Mouse (Mus musculus) midbrain, embryonic 11.5 days (tissue): ENCODE measurements around the gene Ehbp1. TPM values are rescaled to one million over a fixed set of nuclear protein-coding genes. Genes with fewer than 3 reads are reported as not detected.

Source experiments
- ATAC-seq: fragments of 200-750 bp; cut with Nextera tagmentation; 2 replicates; pipeline ENCODE4 v1.8.0; 2017; ENCODE audit warnings: moderate TSS enrichment, moderate library complexity; ENCODE audit not compliant: low FRiP score
- DNase-seq: peaks from one replicate; pipeline ENCODE4 v3.0.0; 2015; ENCODE audit warnings: low spot score; ENCODE audit errors: missing footprints
- H3K27ac ChIP-seq: fragments of 300-500 bp; sonication (generic); 2 replicates; pipeline ENCODE4 v1.5.1; 2014; ENCODE audit warnings: low read depth, low read length
- H3K27me3 ChIP-seq: fragments of 300-500 bp; sonication (generic); 2 replicates; pipeline ENCODE4 v1.6.1; 2014; ENCODE audit warnings: mild to moderate bottlenecking, low read length, moderate library complexity, mixed read lengths; ENCODE audit not compliant: control insufficient read depth, insufficient read depth
- H3K36me3 ChIP-seq: fragments of 300-500 bp; sonication (generic); 2 replicates; pipeline ENCODE4 v1.6.1; 2014; ENCODE audit warnings: mild to moderate bottlenecking, low read length, moderate library complexity, mixed read lengths; ENCODE audit not compliant: control insufficient read depth, insufficient read depth
- H3K4me1 ChIP-seq: fragments of 300-500 bp; sonication (generic); 2 replicates; pipeline ENCODE4 v1.6.1; 2014; ENCODE audit warnings: low read length; ENCODE audit not compliant: control insufficient read depth, insufficient read depth
- H3K4me2 ChIP-seq: fragments of 300-500 bp; sonication (generic); 2 replicates; pipeline ENCODE4 v1.6.1; 2014; ENCODE audit warnings: mild to moderate bottlenecking, moderate library complexity
- H3K4me3 ChIP-seq: fragments of 300-500 bp; sonication (generic); 2 replicates; pipeline ENCODE4 v1.5.1; 2014; ENCODE audit warnings: low read depth, low read length
- H3K9ac ChIP-seq: fragments of 300-500 bp; sonication (generic); 2 replicates; pipeline ENCODE4 v1.6.1; 2014; ENCODE audit warnings: low read length
- H3K9me3 ChIP-seq: fragments of 300-500 bp; sonication (generic); 2 replicates; pipeline ENCODE4 v1.6.1; 2016; ENCODE audit warnings: low read length; ENCODE audit not compliant: control insufficient read depth
- WGBS: fragments of 180-500 bp; shearing (Covaris S2); extraction: QIAGEN DNeasy Blood & Tissue Kit; methylation state at CpG from one replicate; pipeline ENCODE4 v1.1.7; 2014; 5-methylcytosine and 5-hydroxymethylcytosine counted together
- polyA plus RNA-seq: library from polyadenylated mRNA; unstranded; fragments of >200 nt; fragmentation: Nextera tagmentation; extraction: Ambion mirVana; gene quantifications from 2 replicates; pipeline ENCODE4 v1.2.1, GENCODE M21; 2014

Gene Ehbp1
- polyA plus RNA-seq, result 16.7 and 17.1 TPM in 2 replicates

DNA sequence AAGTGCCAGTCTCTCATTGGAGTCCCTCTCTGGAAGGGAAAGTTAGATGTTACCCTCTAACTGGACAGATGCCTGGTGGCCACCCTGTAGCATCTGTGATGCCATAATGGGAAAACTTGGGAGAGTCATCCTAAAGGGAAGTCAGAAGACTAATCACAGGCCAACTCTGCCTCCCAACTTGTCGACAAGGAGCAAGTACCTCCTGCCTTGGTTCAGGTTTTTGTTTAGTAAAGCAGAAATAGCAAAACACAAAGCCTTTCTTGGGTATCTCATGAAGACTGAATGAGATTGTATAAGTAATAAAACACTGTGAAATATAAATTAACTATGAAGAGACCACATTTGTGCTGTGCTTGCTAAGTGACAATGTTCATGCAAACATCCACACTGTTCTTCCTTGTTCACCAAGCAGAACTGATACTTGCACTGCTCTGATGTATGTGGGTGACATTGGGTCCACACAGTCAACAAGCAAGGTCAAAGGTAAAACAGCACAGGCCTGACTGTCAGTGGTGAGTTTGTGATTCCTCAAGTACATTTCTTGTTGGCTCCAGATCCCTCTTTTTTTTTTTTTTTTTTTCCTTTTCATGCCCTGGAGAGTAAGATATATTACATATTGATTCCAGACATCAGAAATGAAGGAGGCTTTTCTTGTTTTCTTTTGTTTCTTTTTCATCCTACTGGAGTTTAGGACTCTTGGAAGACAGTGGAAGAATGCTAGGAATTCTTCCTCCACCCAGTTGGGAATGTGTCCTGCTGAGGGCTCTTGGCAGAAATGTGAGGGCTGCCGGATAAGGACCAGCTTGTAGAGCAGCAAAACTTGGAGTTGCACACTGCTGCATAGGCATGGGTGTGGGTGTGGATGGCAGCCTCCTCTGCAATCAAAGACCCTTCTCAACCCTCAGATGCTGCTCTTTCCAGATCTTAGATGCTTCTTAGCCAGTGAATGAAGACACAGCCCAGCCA lies at the start of gene Ehbp1:
Gene Ehbp1, minus strand, starts transcription at position 51 of the 966 bp plus-strand sequence.
- Histone ChIP-seq H3K4me3 (no peak within 1 kb of the TSS), H3K9me3 (no peaks in the 10 kb centered on the region), H3K27me3 (no peaks in the 10 kb centered on the region), H3K36me3 (no peaks in the 10 kb centered on the region), H3K27ac (no peak within 1 kb of the TSS), H3K9ac (no peak within 1 kb of the TSS), H3K4me1 (peaks cover 8% of the 10 kb centered on the region; the same call in 1 of the 2 replicates), H3K4me2 (no peak within 1 kb of the TSS)
- DNase-seq (no peak), ATAC-seq (no peak)
- 67% methylated on average over 2 of the region's 2 CpGs for WGBS

DNA sequence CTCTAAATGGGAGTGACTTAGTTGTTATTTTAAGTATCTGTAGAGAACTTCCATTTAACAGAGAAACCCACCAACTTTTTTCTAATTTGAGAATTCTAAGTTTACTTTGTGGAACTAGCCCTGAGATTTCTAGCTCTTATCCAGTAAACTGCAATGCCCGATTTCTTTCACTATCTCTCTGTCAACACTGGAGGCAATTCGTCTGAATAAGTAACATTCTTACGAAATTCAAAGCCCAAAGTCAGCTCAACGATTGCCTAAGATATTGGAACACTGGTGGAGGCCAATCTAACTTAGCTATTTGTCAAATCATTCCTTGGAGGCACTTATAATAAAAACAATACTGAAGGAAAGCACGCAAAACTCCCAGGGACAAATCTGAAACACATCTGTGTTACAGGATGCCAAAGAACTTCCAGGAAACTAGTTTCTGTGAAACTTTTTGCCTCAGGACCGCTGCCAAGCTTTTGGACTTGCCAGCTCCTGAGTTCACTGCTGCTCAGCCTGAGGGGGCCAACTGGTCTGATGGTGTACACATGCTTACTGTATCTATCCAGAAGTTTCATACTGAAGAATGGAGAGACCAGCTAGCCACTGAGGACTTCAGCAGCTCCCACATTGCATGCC lies 45.5 kb upstream of the Ehbp1 start:
- 89% methylated on average over 6 of the region's 6 CpGs for WGBS
- no peak overlapping the region for H3K4me2 ChIP-seq

DNA sequence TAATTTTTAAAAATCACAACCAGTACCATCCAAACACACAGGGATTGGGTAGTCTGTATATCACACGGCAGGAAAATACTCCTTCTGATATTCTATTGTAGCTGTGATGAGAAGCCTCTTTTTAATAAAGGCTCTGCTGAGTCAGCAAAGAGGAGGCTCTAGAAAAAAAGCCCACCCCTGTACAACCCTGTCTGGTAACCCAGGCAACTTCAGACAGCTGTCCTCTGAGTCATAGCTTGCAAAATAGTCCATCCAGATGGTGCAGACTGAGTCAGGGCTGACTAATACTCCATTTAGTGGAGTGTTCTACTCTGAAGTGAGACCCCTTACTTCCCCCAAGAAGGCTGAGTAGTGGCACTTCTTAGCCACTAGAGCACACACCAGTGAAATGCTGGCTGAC lies 41.4 kb upstream of the Ehbp1 start:
- no peak for ATAC-seq
- WGBS, result 72% methylated on average over 1 of the region's 1 CpGs

More for the DNA sequence above, 45.5 kb upstream of the Ehbp1 start:
- DNase-seq (no peak), ATAC-seq (no peak)
- no peak overlapping the region for H3K4me3 ChIP-seq
- no peaks in the 10 kb centered on the region for H3K4me1 ChIP-seq
- no peaks in the 10 kb centered on the region for H3K9me3 ChIP-seq
- H3K27ac ChIP-seq, result no peak overlapping the region
- no peaks in the 10 kb centered on the region for H3K36me3 ChIP-seq
- no peak overlapping the region for H3K9ac ChIP-seq
- H3K27me3 ChIP-seq, result no peaks in the 10 kb centered on the region

DNA sequence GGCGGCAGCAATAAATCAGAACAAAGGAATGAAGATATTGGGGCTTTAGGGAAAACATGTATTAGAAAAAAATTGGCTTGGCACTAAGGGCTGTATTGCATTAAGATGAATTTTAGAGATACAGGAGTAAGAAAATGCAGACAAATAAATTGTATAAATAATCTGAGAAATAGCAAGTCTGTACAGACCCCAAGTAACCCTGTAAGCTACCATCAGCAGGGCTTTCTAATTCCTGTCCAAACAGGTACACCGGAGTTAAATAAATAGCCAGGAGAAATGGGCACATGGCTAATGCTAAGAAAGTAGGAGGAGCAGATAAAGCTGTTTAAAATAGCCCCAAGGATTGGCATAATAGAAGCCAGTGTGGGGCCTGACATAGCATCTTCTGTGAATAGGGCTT lies 32.7 kb upstream of the Ehbp1 start:
- WGBS, result 79% methylated on average over 2 of the region's 2 CpGs
- no peak for ATAC-seq
- Histone ChIP-seq H3K9me3 (no peaks in the 10 kb centered on the region), H3K4me1 (no peaks in the 10 kb centered on the region), H3K4me3 (no peak overlapping the region), H3K36me3 (no peaks in the 10 kb centered on the region), H3K27ac (no peak overlapping the region), H3K4me2 (no peak overlapping the region), H3K9ac (no peak overlapping the region), H3K27me3 (no peaks in the 10 kb centered on the region)
- no peak for DNase-seq

More for the DNA sequence above, 41.4 kb upstream of the Ehbp1 start:
- Histone ChIP-seq H3K9me3 (no peaks in the 10 kb centered on the region), H3K4me1 (no peaks in the 10 kb centered on the region), H3K27me3 (no peaks in the 10 kb centered on the region), H3K9ac (no peak overlapping the region), H3K27ac (no peak overlapping the region), H3K4me3 (no peak overlapping the region), H3K36me3 (no peaks in the 10 kb centered on the region), H3K4me2 (no peak overlapping the region)
- DNase-seq, result no peak

DNA sequence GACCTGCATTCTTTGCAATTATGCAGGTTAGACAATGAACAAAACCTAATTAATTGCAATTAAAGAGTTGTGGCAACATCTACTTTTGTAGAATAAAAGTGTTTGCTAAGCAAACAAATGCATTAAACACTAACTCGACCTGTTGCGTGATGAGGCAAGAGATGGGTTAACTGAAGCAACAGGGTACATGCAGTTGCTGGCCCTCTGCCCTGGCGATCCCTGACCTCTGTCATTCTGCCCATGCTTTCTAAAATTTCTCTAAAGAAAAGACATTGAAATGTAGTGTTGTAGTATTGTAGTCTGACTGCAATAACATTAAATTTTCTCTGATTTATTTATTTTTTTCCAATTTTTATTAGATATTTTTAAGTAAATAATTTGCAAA lies 31.2 kb upstream of the Ehbp1 start:
- no peak overlapping the region for H3K4me3 ChIP-seq
- H3K36me3 ChIP-seq, result no peaks in the 10 kb centered on the region
- H3K9me3 ChIP-seq, result no peaks in the 10 kb centered on the region
- DNase-seq, result no peak
- no peaks in the 10 kb centered on the region for H3K27me3 ChIP-seq
- H3K9ac ChIP-seq, result no peak overlapping the region
- H3K4me2 ChIP-seq, result no peak overlapping the region
- ATAC-seq, result no peak
- H3K27ac ChIP-seq, result no peak overlapping the region
- H3K4me1 ChIP-seq, result no peaks in the 10 kb centered on the region
- 80% methylated on average over 3 of the region's 3 CpGs for WGBS

DNA sequence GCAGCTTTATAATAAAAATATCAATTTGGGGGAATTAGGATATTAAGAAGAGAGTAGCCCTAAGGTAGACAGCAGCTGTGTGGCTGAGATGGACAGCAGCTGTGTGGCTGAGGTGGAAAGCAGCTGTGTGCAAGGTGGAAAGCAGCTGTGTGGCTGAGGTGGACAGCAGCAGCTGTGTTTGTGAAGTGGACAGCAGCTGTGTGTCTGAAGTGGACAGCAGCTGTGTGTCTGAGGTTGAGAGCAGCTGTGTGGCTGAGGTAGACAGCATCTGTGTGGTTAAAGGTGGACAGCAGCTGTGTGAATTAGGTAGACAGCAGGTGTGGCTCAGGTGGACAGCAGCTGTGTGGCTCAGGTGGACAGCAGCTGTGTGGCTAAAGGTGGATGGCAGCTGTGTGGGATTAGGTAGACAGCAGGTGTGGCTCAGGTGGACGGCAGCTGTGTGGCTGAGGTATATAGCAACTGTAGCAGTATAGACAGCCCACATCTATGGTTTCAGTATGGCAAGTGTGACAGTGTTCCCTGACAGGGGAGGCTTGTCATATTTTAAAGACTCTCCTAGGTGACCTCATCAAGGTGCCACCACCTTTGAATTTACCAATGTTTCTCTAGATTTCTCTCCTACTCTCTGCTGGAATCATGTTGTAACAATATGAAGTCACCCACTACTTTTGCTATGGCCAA lies 30.7 kb upstream of the Ehbp1 start:
- 81% methylated on average over 1 of the region's 1 CpGs for WGBS
- H3K4me1 ChIP-seq, result no peaks in the 10 kb centered on the region
- no peaks in the 10 kb centered on the region for H3K27me3 ChIP-seq
- DNase-seq (no peak), ATAC-seq (0 out of 2 replicates have a peak, but pooled peaks have one; percentile 42)
- no peak overlapping the region for H3K27ac ChIP-seq
- no peaks in the 10 kb centered on the region for H3K36me3 ChIP-seq
- no peaks in the 10 kb centered on the region for H3K9me3 ChIP-seq
- H3K4me2 ChIP-seq, result no peak overlapping the region
- H3K4me3 ChIP-seq, result no peak overlapping the region
- H3K9ac ChIP-seq, result no peak overlapping the region

DNA sequence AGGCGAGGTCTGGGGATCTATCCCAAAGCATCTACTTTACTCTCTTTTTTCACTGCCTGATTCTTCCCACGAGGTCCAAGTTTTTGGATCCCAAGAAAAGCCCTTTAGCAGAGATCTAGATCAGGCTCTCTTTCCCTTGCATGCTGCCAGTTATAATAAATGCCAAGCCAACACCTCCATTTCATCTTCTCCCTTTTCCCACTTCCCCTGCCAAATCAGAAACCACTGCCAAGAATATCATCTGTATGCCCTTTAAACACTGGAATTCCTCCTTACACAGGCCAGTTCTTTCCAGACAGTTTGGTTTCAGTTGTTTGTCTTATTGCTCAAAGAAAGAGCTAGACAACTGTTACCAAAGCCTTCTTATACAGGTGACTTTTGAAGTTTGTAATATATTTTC lies 27.7 kb upstream of the Ehbp1 start:
- no peaks in the 10 kb centered on the region for H3K4me1 ChIP-seq
- H3K27me3 ChIP-seq, result no peaks in the 10 kb centered on the region
- DNase-seq, result no peak
- no peak overlapping the region for H3K27ac ChIP-seq
- no peaks in the 10 kb centered on the region for H3K9me3 ChIP-seq
- no peak overlapping the region for H3K4me2 ChIP-seq
- no peak overlapping the region for H3K9ac ChIP-seq
- H3K4me3 ChIP-seq, result no peak overlapping the region
- 71% methylated on average over 2 of the region's 2 CpGs for WGBS
- ATAC-seq, result no peak
- no peaks in the 10 kb centered on the region for H3K36me3 ChIP-seq

DNA sequence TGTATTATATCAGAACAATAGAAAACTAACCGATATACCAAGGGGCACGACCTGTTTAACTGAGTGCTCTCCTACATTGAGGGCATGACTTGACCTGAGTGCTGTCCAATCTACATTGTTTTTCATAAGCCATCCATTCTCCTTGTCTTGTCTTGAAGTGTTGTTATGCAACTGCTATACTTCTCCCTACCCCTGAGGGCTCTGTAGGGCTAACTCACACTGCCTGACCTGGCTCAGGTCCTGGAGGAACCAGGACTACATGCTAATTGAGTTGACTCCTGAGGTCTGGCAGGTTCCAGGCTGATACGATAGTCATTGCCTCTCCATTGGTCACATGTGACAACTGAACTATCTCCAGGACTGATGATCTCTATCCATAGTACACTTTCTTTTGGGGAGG lies 26.5 kb upstream of the Ehbp1 start:
- Histone ChIP-seq H3K27me3 (no peaks in the 10 kb centered on the region), H3K36me3 (no peaks in the 10 kb centered on the region)
- 85% methylated on average over 3 of the region's 3 CpGs for WGBS

DNA sequence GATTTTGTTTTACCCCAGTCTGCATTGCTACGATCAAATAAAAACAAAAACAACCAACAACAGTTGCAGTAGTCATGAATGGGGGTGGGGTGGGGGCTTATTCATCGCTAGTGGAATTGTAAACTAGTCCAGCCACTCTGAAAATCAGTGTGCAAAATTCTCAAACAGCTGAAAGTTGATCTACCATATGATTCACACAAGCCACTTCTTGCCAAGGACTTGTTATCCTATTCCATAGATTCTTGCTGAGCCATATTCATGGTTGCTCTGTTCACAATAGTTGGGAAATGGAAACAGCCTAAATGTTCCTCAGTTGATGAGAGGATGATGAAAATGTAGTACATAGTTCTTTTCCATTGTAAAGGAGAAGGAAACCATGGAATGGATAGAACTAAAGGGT lies 24.4 kb upstream of the Ehbp1 start:
- H3K27me3 ChIP-seq, result no peaks in the 10 kb centered on the region
- H3K4me2 ChIP-seq, result no peak overlapping the region
- no peaks in the 10 kb centered on the region for H3K36me3 ChIP-seq
- no peak overlapping the region for H3K4me3 ChIP-seq
- peak; percentile 14 for DNase-seq
- ATAC-seq, result no peak
- H3K4me1 ChIP-seq, result no peaks in the 10 kb centered on the region
- no peaks in the 10 kb centered on the region for H3K9me3 ChIP-seq
- H3K27ac ChIP-seq, result no peak overlapping the region
- H3K9ac ChIP-seq, result no peak overlapping the region
- WGBS, result 75% methylated on average over 2 of the region's 2 CpGs

More for the DNA sequence above, 26.5 kb upstream of the Ehbp1 start:
- H3K4me1 ChIP-seq, result no peaks in the 10 kb centered on the region
- H3K4me3 ChIP-seq, result no peak overlapping the region
- H3K9ac ChIP-seq, result no peak overlapping the region
- ATAC-seq, result no peak
- H3K9me3 ChIP-seq, result no peaks in the 10 kb centered on the region
- H3K27ac ChIP-seq, result no peak overlapping the region
- no peak overlapping the region for H3K4me2 ChIP-seq
- DNase-seq, result no peak
